Mouse (Mus musculus) WW6 (cell line): ENCODE measurements around the gene Cfl1.

Experiments used
- DNase-seq: peaks from one replicate; pipeline ENCODE4 v3.0.0-alpha.2; 2013; ENCODE audit warnings: low read depth, low spot score

Gene Cfl1

DNA sequence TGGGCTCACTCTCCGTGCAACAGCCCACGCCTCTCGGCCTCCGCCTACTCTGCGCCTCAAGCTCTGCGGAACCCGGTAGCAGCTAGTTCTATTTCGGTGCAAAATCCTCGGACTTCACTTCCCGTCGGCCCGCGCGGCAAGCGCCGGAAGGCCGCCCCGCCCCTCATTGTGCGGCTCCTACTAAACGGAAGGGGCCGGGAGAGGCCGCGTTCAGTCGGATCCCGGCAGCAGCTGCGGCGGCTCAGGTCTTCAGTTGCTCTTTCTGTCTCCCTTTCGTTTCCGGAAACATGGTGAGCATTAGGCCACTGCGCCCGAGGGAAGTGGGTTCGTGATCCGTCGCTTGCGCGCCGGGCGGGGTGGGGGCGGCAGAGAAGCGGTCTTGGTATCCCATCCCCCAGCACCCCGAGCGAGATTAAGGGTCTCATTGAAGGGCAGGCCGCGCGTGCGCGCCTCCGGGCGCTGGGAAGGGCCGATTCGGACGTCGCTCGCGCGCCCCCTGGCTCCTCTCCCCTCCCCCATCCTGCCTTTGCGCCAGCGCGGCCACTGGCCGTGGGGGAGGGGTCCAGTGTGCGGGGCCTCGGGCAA lies at the start of gene Cfl1:
TSS of gene Cfl1 (plus strand) at position 143 of the 585 bp plus-strand sequence.
- peak; percentile 89 for DNase-seq

DNA sequence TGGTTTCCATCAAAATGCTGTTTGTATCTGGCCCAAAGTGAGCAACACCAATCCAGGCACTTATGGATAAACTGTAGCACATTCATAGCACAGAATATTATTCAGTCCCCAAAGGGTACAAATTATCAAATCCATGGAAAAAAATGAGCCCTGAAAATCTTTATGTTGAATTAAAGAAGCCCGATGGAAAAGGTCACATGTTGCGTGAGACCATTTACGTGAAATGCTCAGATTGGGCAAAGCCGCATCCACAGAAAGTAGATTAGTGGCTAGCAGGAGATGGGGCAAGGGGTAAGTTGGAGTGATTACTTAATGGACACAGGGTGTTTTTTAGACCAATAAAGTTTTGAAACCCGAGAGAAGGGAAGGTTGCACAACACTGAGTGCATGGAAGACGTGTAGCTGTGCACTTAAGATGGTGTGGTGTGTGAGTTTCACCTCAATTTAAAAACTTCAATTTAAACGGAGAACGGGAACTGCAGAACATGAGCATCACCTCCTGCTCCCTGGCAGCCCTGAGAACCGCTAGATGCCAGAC lies 45.8 kb upstream of the Cfl1 start:
- DNase-seq: no peak

DNA sequence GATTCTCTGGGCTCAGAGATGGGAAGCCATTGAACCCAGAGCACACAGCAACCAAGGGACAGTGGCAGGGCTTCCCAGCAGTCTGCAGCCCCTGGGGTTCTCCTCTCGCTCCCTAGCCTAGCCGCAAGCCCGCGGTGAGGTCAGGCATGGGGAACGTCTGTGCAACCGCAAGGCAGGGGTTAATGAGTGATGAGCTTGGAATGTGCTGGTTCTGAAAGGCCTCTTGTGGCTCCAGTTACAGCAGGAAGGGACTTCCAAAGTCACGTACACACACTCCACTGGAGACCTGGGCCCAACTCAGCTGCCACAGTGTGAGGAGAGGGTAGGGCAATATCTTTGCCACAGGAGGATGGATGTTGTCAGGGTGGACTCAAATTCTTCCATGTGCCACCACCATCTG lies 45.3 kb upstream of the Cfl1 start:
- DNase-seq: no peak

DNA sequence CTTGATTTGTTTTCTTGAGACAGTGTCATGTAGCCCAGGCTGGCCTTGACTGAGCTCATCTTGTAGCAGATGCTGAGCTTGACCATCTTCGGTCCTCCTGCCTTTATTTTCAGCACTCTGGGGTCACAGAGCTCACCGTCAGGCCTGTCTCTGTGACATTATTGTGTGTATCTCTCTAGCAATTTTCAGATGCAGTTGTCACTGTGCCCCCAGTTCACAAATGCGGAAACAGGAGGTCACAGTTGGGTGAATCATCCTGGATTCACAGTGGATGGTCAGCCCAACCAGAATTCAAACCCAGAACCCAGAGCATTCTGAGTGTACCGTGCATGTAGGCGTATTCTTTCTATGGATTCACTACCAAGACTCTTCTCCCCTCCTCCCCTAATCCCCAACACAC lies 44.5 kb upstream of the Cfl1 start:
- no peak for DNase-seq

DNA sequence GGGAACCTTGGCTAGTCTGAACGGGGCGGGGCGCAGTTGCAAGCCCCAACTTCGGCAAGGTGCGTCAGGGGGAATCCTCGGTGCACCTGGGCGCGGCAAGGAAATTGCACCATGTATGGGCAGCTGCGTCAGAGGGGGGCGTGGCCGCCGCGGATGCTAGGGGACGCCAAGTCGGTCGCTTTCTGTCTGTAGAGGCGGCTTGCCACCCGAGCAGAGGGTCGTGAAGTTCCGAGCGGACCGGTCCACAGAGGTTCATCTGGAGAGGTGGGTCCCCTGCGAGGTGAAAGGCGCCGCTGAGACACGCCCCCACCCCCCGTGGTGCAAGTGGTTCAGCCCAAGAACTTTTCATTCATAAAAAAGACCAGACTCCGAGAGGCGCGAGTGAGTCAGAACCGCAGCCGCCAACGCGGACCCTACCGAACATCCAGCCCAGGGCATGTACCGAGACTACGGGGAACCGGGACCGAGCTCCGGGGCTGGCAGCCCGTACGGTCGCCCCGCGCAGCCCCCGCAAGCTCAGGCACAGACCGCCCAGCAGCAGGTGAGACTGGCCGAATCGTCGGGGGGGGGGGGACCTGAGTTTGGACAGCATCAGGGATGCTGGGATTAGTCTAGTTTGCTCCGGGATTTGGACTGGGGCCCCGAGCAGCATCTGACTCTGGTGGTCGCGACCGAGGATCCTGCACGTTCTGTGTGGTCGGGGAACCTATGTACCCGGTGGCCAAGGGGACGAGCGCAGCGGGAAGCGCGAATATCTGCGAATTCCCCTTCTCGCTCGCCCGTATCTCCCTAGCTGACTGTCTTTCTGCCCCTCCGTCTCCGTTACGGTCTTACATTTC lies 42.5 kb upstream of the Cfl1 start, which contains the start of gene Fosl1:
TSS of gene Fosl1 (plus strand) at position 33 of the 839 bp plus-strand sequence.
- peak; percentile 50 for DNase-seq

DNA sequence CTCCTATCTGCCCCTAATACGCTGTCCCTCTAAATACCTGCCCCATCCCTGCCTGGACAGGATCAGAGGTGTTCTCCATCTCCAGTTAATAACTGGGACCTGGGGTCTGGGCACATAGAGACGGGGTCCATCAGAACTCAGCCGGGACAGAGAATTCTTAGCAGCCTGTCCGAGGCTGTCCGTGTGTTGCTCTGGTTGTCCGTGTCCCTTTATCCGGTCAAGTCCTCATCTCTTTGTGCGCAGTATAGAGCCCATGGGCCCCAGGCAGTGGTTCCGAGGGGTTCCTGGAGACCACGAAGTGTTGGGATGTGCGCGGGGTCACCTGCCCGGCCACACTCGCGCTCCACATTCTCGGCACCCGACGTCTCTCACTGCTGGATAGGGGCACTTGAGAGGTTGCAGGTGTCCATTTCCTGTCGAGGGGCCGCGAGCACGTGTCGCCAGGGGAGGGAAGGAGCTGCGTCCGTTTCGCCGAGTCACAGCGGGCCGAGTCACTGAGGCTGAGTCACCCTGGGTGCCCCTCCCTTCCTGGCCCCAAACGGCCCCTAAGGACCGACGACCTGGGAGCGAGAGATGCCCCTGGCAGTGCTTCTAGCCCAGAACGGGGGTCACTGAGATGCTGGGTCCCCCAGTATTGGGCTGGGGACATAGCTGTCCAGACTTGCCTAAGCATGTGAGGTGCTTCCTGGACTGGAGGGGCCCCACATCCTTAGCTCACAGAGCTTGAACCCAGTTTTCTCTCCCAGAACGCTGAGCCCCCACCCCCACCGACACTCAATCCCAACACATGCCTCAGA lies 41.7 kb upstream of the Cfl1 start:
- no peak for DNase-seq

DNA sequence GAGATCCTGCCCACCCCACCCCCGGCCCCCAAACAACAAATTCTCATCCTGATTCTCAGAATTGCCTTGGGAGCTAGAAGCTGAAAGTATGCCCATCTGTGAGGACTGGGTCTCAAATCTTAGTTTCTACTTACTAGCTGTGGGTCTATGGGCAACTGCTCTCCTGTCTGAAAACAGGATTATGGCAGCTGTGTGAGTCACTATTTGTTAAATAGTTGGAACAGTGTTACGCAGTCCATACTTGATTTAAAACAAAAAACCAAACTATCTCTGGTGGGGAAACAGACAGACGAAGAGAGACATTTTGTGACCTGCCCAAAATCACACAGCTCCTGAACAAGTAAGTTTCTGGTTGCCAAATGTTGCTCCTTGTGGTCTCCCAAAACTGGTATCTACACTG lies 40.6 kb upstream of the Cfl1 start:
- DNase-seq: no peak

DNA sequence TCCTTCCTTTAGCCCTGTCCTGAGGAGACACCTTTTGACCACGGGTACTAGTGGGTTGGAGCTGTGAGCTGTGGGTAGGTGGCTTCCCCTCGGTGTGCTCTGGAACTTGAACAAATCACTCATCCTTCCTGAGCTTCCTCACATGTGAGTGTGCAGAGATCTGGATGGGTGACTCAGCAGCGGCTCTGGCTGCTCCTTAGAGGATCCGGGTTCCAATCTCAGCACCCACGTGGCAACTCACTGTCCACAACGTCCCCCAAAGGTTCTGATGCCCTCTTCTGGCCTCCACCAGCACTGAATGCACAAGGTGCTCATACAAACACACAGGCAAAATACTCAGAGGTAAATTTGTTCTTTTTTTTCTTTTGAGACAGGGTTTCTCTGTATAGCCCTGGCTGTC lies 38.5 kb upstream of the Cfl1 start:
- no peak for DNase-seq

DNA sequence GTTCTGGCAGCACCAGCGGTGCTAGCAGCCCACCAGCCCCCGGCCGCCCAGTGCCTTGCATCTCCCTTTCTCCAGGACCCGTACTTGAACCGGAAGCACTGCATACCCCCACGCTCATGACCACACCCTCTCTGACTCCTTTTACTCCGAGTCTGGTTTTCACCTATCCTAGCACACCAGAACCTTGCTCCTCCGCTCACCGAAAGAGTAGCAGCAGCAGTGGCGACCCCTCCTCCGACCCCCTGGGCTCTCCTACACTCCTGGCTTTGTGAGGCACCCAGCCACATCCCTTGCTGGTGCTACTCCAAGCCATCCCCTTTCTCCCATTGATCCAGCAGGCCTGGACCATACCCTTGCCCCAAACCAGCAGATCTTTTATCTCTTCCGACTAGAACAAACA lies 35.2 kb upstream of the Cfl1 start:
- DNase-seq: no peak

DNA sequence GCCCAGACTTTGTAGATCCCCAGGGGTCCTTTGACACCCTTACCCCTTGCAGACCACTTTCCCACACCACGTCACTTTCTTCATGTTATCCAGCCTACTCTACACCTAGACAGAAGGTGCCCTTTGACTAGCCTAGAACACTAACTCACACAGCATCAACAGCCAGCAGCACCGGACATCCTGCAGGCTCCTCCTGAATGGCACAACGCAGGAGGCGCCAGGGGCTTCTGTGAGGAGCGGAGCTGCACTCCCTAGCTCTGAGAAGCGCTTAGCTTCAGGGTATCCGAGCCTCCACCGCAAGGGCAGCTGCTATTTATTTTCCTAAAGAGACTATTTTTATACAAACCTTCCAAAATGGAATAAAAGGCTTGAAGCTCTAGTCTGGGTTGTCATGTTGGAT lies 34.7 kb upstream of the Cfl1 start:
- DNase-seq: no peak

DNA sequence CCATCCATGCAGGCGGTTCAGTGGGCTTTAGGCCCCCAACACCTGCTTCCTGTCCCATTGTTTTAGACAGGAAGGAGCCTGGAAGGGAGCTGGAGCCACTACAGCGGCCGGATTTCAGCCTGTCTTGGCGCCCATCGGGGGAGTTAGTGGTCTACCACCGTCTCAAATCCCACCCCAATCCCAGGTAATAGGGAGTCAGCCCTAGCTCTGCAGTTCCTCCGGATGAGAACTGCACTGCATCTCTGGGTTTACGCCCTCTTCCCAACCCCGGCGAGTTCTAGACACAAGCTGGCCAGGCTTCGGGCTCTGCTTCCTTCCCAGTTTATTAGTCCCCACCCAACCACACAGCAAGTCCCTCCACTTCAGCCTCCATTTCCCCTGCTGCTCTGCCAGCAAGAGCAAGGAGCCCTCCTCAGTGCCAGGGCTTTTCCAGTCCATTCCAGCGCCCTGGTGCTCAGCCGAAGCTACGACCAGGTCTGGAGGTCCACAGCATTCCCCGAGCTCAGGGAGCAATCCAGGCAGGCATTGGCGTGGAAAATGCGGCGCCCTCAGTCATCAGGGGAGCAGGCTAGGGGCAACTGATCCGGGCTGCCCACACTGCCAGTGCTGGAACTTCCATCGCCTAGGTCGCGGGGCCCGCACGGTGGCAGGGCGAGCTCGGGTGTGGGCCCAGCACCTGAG lies 33.9 kb upstream of the Cfl1 start:
- no peak for DNase-seq

DNA sequence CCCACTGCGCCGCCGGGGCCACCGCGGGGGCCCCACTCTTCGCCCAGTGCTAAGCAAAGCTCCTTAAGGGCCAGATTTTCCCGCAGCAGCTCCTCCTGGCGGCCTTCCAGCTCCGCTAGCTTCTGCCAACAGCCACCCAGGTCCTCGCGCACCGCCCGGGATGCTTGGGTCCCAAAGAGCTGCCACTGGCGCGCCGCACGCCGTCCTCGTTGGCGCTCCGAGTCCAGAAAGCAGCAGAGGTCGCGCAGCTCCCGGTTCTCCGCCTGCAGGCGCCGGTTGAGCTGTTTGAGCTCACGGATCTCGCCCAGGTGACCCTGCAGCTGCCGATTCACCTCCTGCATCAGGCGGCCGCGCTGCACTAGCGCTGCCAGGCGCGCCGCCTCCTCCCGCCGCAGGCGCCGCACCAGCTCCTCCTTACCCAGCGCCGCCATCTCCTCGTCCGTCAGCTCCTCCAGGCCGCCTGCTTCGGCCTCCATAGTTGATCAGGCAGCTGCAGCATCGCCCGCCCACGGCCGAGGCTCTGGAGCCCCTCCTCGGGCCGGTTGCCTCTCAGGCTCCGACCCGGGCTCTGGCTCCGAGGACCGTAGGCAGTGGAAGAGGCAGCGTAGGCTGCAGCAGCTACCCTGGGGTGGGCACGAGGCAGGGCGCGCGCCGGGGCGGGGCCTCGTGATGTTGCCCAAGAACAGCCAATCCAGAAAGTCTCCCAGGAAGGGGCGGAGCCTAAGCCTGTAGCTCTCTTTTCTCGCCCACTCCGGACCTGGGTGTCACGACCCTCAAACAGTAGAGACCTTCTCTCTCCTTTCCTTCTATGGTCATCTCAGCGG lies 33.1 kb upstream of the Cfl1 start:
- peak; percentile 85 for DNase-seq

DNA sequence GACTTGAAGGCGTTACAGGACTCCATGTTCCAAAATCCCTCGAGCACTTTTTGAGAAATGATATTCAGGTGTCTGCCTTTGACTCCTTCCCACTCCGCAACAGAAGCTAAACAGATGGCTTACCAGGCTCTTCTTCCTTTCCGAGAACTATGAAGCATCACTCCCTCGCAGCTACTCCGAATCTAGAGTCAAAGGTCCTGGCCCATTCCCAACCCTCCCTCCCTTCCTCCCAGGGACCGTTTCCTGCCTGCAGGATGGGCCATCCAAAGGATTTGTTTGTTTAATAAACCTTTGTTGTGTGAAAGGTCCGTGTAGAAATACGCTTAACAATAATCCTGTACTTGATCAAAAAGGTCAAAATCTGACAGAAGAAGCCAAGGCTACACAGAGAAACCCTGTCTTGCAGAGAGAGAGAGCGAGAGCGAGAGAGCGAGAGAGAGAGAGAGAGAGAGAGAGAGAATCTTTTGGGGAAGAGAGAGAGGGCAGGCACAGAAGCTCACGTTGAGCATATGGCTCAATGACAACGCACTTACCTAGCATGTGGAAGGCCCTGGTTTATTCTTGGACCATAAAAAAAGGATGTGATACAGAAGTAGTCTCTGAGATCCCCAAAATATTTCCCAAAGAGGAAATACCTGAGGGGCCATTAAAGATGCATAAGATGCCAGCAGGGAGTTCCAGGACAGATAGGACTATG lies 32.4 kb upstream of the Cfl1 start, which contains the start of gene Ccdc85b:
TSS of gene Ccdc85b (minus strand) at position 149 of the 697 bp plus-strand sequence.
- DNase-seq: no peak

DNA sequence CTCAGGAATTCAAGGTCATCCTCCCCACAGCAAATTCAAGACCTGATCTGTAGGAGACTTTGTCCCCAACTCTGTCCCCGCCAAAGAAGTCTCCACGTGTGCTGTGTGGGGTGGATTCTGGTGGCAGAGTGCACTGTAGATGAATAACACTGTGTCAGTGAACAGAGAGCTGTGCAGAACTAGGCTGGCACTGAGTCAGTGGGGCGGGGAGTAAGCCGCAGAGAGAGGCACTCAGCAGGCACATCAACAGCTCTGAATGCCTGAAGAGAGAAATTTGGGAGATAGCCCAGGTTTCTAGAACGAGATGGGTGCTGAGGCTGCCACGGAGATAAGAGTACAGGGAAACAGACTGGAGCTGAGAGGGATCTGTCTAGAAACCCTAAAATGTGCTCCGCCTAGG lies 31.2 kb upstream of the Cfl1 start:
- no peak for DNase-seq

DNA sequence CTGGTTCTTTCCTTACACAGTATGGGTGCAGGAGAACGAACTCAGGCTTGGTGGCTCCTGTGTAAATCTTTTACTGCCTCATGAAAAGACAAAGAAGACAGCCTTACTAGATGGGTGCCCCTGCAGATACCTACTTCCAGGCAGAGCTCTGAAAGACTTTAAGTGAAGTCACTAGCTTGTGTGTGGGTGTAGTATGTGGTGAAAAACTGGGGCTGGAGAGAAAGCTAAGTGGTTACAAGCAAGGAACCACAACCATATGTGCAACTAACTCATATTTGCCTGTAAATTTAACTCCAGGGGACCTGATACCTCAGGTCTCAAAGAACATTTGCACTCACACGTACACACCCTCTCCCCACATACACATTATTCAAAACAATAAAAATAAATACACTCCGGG lies 30.4 kb upstream of the Cfl1 start:
- DNase-seq: no peak

DNA sequence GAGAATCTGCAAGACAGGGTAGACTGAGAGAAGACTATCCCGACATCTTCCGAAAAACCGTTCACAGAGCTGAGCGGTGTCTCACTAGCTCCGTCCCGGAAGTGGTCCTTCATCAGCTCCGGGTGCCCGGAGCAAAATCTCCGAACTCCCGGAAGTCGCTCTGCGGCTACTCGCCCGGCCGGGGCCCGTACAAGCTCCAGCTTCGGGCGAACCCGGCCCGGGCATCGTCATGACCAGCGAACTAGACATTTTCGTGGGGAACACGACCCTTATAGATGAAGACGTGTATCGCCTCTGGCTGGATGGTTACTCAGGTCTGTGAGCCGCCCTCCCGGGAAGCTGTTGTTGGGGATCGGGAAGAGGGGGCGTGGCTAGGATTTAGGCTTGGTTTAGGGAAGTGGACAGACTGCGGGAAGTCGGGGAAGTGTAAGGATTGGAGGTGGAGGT lies 29.8 kb upstream of the Cfl1 start, which contains the start of gene Fibp:
TSS of gene Fibp (plus strand) at position 151 of the 447 bp plus-strand sequence.
- DNase-seq: peak; percentile 58

DNA sequence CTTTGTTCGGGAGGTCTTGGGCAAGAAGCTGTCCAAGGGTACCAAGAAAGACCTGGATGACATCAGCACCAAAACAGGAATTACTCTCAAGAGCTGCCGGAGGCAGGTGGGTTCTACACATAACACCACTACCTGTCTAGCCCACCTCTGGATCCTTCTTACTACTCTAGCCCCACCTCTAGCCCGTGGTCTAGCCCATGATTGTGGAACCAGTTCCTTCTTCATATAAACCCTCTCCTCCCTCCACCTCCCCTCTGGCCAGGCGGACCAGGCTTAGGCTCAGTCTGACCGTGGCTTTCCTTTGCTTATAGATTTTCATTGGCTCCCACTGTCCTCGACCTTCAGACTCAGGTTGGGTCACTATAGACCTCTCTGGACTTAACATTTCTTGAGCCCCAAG lies 28.8 kb upstream of the Cfl1 start:
- DNase-seq: no peak

DNA sequence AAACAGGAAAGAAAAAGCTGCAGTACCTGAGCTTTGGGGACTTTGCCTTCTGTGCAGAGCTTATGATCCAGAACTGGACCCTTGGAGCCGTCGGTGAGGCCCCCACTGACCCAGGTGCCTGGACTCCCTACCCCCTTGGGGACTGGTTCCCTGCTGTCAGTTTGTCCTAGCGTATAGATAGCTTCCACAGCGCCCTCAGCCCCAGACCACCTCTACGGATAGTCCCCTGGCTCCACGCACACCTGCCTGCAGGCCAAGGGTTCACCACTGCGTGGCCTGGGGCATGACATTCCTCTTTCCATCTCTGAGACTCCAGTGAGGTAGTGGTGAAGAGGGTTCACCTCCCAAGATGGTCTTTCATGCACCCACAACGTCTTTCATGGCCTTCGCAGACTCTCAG lies 27.0 kb upstream of the Cfl1 start:
- DNase-seq: no peak

DNA sequence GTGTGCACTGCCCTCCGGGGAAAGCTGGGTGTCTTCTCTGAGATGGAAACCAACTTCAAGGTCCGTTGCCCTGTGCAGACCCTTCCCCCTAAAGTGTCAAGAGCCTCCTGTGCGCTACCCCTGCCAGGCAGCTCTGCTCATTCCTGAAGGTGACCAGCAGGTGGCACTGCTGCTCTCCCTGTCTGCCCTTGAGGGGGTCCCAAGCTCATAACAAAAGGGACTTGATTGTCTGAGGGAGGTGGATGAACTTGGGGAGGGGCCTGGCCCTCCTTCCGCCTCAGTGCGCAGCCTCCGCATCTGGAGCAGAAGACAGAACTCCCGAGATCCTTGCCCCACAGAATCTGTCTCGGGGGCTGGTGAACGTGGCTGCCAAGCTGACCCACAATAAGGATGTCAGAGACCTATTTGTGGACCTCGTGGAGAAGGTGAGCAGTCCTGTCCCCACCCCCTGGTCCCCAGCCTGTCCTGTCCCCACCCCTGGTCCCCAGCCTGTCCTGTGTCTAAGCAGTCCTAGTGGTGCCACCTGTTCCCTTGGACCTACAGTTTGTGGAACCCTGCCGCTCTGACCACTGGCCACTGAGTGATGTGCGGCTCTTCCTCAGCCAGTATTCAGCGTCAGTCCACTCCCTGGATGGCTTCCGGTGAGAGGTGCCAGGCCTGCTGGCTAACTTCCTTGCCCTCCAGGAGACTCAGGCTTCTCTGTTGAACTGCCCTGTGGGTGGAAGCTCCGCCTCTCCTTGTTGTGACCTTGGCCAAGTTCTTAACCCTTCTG lies 26.3 kb upstream of the Cfl1 start:
- peak; percentile 75 for DNase-seq
